Mouse (Mus musculus) brain, embryonic 14.5 days (tissue): ENCODE data around the gene Josd1.

Source experiments
- CTCF ChIP-seq: fragments of 200-500 bp; IDR thresholded peaks from 2 replicates; pipeline ENCODE4 v1.5.1; 2012; ENCODE audit warnings: inconsistent platforms, mild to moderate bottlenecking, moderate library complexity, borderline replicate concordance; ENCODE audit not compliant: insufficient read depth, insufficient read length; ENCODE audit errors: extremely low read depth
- POLR2A ChIP-seq: fragments of 200-500 bp; IDR thresholded peaks from 2 replicates; pipeline ENCODE4 v1.6.1; 2012; ENCODE audit warnings: mild to moderate bottlenecking, inconsistent platforms, borderline replicate concordance; ENCODE audit not compliant: poor library complexity, insufficient read depth, insufficient read length, severe bottlenecking; ENCODE audit errors: extremely low read depth

- TF ChIP-seq POLR2A (no peak), CTCF (no peak)
Measured at GRCm38 (mm10) chr15:79689662-79690425, 2.1 kb upstream of the Josd1 start.
